Mouse (Mus musculus) mesoderm, embryonic 11.5 days (tissue): ENCODE measurements around the gene AU015836.
"Not testable (repeated sequence)": the region's sequence is repeated elsewhere in the genome, so short reads cannot be mapped to it uniquely, and the experiment has no call there.

ENCODE experiments used
- DNase-seq: peaks from one replicate; pipeline ENCODE4 v3.0.0-alpha.2; 2012; ENCODE audit warnings: low read depth, low spot score

Gene AU015836

GRCm38 (mm10) chrX:93968444-93968843 lies at the start of gene AU015836:
Gene AU015836, plus strand, starts transcription at chrX:93968659.
- no peak for DNase-seq

- DNase-seq, result no peak
Observed at GRCm38 (mm10) chrX:93919017-93919416, 49.4 kb upstream of the AU015836 start.

DNA sequence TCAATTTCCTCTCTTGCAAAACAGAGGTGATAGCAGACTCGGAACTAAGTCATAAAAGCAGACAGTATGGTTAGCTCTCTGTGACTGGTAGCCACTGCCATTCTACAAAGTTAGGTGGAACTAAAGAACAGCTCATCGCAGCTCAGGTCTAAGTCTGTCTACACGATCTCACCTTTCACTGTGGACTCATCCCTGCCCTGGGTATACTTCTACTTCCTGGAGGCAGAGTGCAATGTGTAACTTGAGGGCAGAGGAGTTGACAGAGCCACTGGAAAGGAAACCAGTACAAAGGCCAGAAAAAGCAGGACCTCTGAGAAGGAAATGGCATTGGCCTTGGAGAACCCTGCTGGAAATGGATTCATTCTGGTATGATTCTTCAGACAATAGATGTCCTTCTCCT lies 40.1 kb upstream of the AU015836 start:
- no peak for DNase-seq

DNA sequence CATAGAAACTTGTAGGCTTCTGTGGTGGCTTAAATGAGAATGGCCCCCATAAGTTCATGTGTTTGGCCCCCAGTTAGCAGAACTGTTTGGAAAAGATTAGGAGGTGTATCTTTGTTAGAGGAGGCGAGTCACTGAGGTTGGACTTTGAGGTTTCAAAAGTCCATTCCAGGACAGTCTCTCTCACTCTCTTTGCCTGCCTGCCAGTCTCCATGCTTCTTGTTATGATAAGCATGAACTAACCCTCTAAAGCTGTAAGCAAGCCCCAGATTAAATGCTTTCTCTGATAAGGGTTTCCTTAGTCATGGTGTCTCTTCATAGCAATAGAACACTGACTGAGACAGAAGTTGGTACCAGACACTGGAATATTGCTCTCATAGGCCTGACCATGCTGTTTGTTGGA lies 39.7 kb upstream of the AU015836 start:
- no peak for DNase-seq

DNA sequence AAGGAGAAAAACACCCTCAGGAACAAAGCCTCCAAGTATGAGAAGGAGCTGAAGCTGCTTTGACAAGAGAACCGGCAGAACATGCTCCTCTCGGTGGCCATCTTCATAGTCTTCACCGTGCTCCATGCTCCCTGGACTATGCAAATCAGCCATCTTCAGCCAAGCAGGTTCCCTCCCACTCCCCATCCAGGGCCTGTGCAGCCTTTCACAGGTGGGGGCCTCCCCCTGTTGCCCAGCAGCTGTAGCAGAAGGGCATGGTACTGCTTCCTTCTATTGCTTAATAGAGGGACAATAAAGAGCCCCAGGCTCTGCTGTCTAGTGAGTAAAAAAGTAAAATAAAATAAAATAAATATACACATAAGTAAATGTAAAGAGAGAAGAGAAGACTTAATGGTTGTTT lies 36.8 kb upstream of the AU015836 start:
- no peak for DNase-seq

- peak; percentile 37 for DNase-seq
Observed at GRCm38 (mm10) chrX:93956727-93957126, 11.7 kb upstream of the AU015836 start.

GRCm38 (mm10) chrX:93958502-93958901 lies 10.0 kb upstream of the AU015836 start:
- DNase-seq, result no peak

GRCm38 (mm10) chrX:93980341-93980740 lies 11.9 kb downstream of the AU015836 start:
- DNase-seq, result no peak

DNA sequence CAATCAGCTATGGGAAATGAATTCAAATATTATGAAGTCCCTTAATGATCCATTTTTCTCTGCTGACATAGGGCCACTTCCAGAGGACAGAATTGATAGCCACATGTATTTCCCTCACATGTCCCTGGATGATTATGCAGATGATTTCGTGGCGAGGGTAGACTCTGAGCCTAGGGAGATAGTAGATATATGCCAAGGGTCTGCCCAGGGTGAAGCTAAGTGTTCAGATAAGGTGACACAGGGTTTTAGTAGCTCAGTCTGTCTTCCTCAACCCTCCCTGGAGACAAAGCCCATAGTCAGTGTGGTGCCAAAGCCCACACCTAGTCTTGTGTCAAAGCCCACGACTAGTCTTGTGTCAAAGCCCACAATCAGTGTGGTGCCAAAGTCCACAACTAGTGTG lies 13.7 kb downstream of the AU015836 start:
- DNase-seq, result no peak

DNA sequence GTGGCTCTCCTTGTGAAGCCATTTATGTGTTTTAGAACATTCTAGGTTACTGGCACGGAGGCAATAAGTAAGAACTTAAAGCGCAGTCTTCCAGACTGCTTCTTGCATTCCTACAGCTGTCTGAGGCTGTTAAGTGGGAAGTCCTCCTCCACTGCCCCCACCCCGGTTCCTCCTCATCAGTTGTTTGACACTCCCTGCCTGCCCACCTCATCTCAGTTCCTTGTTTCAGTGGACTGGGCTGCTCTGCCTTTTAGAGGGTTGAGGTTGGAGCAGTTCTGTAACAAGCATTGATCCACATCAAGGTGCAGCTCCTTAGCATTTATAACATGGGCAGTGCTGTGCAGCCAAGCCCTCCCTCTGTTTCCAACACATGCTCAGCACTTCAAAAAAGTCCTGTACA lies 16.6 kb downstream of the AU015836 start:
- not testable (repeated sequence) for DNase-seq

DNA sequence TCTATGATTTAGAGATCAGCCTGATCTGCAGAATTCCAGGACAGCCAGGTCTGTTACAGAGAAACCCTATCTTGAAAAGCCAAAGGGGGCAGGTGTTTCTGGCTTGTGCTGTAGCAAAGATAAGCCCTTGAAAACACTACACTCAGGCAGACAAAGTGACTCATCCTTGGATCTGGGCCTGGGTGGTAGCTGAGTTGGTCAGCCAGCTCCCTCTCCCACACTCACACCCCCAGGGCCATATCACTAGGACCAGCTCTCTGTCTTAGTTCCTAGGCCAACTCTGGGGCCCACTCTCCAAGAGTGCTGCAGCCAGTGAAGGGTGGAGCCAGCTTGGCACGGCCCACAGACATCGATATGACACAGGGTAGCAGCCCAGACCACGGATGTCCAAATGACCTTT lies 38.5 kb downstream of the AU015836 start:
- DNase-seq, result no peak

DNA sequence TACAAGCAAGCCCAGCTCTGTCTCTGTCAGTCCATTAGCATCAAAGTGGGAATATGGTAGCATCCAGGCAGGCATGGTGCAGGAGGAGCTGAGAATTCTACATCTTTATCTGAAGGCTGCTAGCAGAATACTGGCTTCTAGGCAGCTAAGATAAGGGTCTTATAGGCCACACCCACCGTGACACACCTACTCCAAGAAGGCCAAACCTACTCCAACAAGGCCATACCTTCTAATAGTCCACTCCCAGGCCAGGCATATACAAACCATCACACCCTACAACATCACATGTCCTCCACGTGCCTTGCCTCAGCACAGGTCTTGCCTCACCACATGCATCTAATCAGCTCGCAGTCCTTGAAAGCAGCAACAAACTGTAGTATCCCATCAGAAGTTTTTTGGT lies 41.0 kb downstream of the AU015836 start:
- DNase-seq, result no peak

- DNase-seq, result no peak
Observed at GRCm38 (mm10) chrX:94011656-94012173, 43.3 kb downstream of the AU015836 start.

DNA sequence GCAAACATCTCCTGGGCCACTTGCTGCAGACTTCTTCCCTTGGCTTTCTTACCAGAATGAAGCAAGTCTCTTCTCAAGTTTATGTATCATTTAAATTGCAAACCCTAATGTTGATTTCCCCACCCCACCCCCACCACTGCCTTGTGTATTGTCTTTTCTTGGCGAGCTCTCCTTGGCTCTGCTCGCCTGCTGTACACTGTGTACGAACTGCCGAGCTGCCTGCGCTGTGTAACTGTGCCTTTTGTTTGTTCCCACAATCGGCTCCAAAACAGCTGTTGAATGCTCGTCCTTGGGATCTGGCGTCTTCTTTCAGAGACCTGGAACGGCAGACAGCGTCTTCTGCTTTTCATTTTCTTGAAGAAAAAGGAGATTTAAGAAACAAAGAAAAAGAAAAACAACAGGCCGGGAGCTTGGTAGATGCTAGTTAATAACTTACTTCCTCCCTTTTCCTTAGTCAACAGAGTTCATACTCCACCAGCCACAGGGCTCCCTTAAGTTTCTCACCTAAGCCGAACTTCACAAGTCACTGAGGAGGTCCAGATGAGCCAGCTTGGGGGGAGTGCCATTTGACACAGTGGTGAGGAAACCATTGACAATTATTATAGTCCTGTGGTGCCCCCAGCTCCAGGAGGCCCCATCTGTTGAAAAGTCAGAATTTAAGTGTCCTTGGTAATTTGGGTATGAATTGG lies 44.2 kb downstream of the AU015836 start:
- DNase-seq, result no peak

DNA sequence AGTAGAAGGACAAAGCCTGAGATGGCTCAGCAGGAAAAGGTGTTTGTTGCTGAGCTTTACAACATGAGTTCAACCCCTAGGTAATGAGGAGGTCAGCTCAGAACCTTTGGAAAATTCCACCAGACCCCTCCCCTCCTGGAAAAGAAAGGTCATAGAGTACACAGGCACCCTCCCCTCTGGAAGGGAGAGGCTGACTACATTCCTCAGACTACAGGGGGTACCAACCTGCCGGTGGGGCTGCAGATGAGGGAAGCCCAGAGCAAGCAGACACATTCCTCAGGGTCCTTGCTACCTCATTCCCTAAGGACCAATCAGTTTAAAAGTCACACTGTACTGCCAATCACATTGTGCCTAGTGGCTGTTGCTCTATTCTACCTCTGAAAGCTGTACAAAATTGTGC lies 48.4 kb downstream of the AU015836 start:
- DNase-seq, result no peak

DNA sequence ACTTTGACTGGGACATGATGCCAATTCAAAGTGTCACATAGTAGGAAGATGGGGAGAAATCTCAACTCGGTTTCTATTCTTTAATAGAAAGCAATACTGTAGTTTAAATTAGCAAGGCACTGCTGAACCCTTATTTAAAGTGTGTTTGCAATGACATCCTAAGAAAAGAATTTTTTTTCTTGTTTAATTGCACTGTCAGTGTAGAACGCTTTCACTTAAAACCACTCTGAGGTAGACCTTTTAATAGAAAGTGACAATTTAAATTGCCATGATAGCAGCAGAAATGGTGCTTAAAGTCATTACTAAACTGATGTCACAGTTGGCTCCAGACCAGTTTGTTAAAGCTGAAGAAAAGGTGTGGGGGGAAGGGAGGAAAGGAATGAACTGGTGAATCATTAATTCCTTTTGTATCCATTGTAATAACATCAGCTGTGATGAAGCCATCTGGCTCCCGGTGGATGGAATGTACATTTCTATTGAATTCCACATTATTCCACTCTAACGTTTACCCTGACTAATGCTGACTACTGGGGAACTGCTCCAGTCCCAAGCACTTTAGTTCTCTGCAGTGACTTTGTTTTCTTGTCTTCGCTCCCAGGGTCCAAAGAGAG lies 53.9 kb downstream of the AU015836 start:
- DNase-seq, result no peak
